Mouse (Mus musculus): ENCODE results near the gene Exoc6b.

- TF ChIP-seq CTCF (IDR thresholded peaks at IDR 0.05; ENCODE audit: low read depth) (no peak), EP300 (IDR thresholded peaks at IDR 0.05; ENCODE audit: low read depth) (no peak)
Measured at GRCm38 (mm10) chr6:84923760-84924221, 145.5 kb downstream of the Exoc6b start.
